ENCODE assay signal across 8 mouse cellular contexts in genomic region chr9:32697291-32698110, GRCm38 (mm10).
DNase-seq lines count a peak whose midpoint lies in the region; ATAC-seq and TF ChIP-seq lines count a peak whose summit lies in the region.

No protein-coding gene starts in this region.

- H3K79me3 ChIP-seq in C2C12 (ENCODE audit: low read depth), result peaks cover 61% of the 10 kb centered on the region

- H3K27me3 ChIP-seq in heart, adult 2 months (ENCODE audit: control insufficient read depth, insufficient read depth, low read length), result no peaks in the 10 kb centered on the region
- no peaks in the 10 kb centered on the region for H3K27me3 ChIP-seq in C2C12 (ENCODE audit: control insufficient read depth, insufficient read depth, insufficient read length)
- no peaks in the 10 kb centered on the region for H3K27me3 ChIP-seq in heart, postnatal 0 days (ENCODE audit: control insufficient read depth, insufficient read depth, low read length)
- peaks cover 3% of the 10 kb centered on the region; the same call in 1 of the 2 replicates for H3K27me3 ChIP-seq in liver, postnatal 0 days (ENCODE audit: insufficient read depth, low read length)

- 34% methylated on average over 9 of the region's 9 CpGs for WGBS in heart, adult 2 months
- 45% methylated on average over 9 of the region's 9 CpGs for WGBS in heart, postnatal 0 days
- 57% methylated on average over 9 of the region's 9 CpGs for WGBS in liver, postnatal 0 days (ENCODE audit: insufficient replicate concordance)

- no peak for DNase-seq in heart, adult 2 months
- no peak for DNase-seq in heart, adult 18-20 months
- DNase-seq in heart, postnatal 0 days (ENCODE audit: low spot score), result no peak
- DNase-seq in liver, postnatal 0 days, result no peak
- DNase-seq in embryo, embryonic 9.5 days (ENCODE audit: extremely low spot score), result no peak

- TF ChIP-seq CTCF in heart, adult 2 months (IDR thresholded peaks at IDR 0.05), result no peak
- no peak for TF ChIP-seq CTCF in C2C12 (IDR thresholded peaks at IDR 0.05; ENCODE audit: control insufficient read depth, insufficient read depth, insufficient read length)
- no peak for TF ChIP-seq CTCF in heart, postnatal 0 days (IDR thresholded peaks at IDR 0.05; ENCODE audit: low read depth)
- TF ChIP-seq CTCF in liver, postnatal 0 days (IDR thresholded peaks at IDR 0.05; ENCODE audit: low read depth), result no peak

- H3K4me2 ChIP-seq in heart, postnatal 0 days (ENCODE audit: low read depth, low read length), result peak overlapping the region; percentile 69
- H3K4me2 ChIP-seq in liver, postnatal 0 days (ENCODE audit: low read depth, low read length), result peak overlapping the region; percentile 90

- H3K79me2 ChIP-seq in heart, adult 2 months (replicated peaks; ENCODE audit: control insufficient read depth, insufficient read depth, low read length), result 0 out of 2 replicates have a peak, but pooled peaks cover 2% of the 10 kb centered on the region
- peaks cover 64% of the 10 kb centered on the region for H3K79me2 ChIP-seq in C2C12 (ENCODE audit: control insufficient read depth, insufficient read depth)

- peak overlapping the region; percentile 99 for H3K27ac ChIP-seq in heart, adult 2 months
- H3K27ac ChIP-seq in heart, postnatal 0 days (ENCODE audit: low read depth), result peak overlapping the region; percentile 91
- H3K27ac ChIP-seq in liver, postnatal 0 days (ENCODE audit: low read depth), result peak overlapping the region; percentile 42

- H3ac ChIP-seq in C2C12 (ENCODE audit: control insufficient read depth, insufficient read length, low read depth), result peak overlapping the region; percentile 61

- peaks cover 10% of the 10 kb centered on the region for H3K4me1 ChIP-seq in heart, adult 2 months (ENCODE audit: control insufficient read depth, insufficient read depth, low read length)
- no peaks in the 10 kb centered on the region; the same call in 1 of the 2 replicates for H3K4me1 ChIP-seq in heart, postnatal 0 days (ENCODE audit: control insufficient read depth, insufficient read depth)
- peaks cover 12% of the 10 kb centered on the region for H3K4me1 ChIP-seq in liver, postnatal 0 days (ENCODE audit: insufficient read depth)

- peak overlapping the region; percentile 87 for H3K9ac ChIP-seq in heart, adult 2 months (ENCODE audit: low read depth, low read length)
- H3K9ac ChIP-seq in heart, postnatal 0 days (replicated peaks; ENCODE audit: low read depth, low read length), result peak overlapping the region; percentile 73
- peak overlapping the region; percentile 67 for H3K9ac ChIP-seq in liver, postnatal 0 days (replicated peaks)

- intact Hi-C loops in heart, adult 2 months (cut with DNase I), result loop anchor here (2.0 to 10.0 kb wide), 4 partner anchors 13 to 293 kb away; no protein-coding TSS in a partner anchor

- peaks cover 23% of the 10 kb centered on the region for H3K36me3 ChIP-seq in heart, adult 2 months (ENCODE audit: control insufficient read depth, insufficient read depth, low read length)
- peaks cover 23% of the 10 kb centered on the region for H3K36me3 ChIP-seq in C2C12 (ENCODE audit: control insufficient read depth, insufficient read depth)
- no peaks in the 10 kb centered on the region; the same call in 1 of the 2 replicates for H3K36me3 ChIP-seq in heart, postnatal 0 days (replicated peaks; ENCODE audit: control insufficient read depth, insufficient read depth, low read length)
- no peaks in the 10 kb centered on the region for H3K36me3 ChIP-seq in liver, postnatal 0 days (replicated peaks; ENCODE audit: insufficient read depth, low read length)

- H3K4me3 ChIP-seq in heart, adult 2 months, result peak overlapping the region; percentile 88
- H3K4me3 ChIP-seq in C2C12 (ENCODE audit: insufficient read depth, poor library complexity, severe bottlenecking), result peak overlapping the region; percentile 71
- peak overlapping the region; percentile 72 for H3K4me3 ChIP-seq in heart, postnatal 0 days (ENCODE audit: low read depth, low read length)
- H3K4me3 ChIP-seq in liver, postnatal 0 days (ENCODE audit: low read depth, low read length), result peak overlapping the region; percentile 56

- ATAC-seq in heart, postnatal 0 days (ENCODE audit: insufficient read depth, low read depth), result no peak
- no peak for ATAC-seq in liver, postnatal 0 days
- ATAC-seq in cerebellum, adult (ENCODE audit: insufficient number of reproducible peaks, low FRiP score, low TSS enrichment), result no peak
- ATAC-seq in frontal cortex, adult (ENCODE audit: low TSS enrichment), result no peak

- TF ChIP-seq EP300 in heart, adult 2 months (IDR thresholded peaks at IDR 0.05; ENCODE audit: insufficient read depth, low read depth, low read length), result no peak
- TF ChIP-seq EP300 in heart, postnatal 0 days (IDR thresholded peaks at IDR 0.05; ENCODE audit: low read depth), result no peak
- TF ChIP-seq EP300 in liver, postnatal 0 days (IDR thresholded peaks at IDR 0.05; ENCODE audit: low read depth), result no peak

- TF ChIP-seq POLR2A in heart, adult 2 months (IDR thresholded peaks at IDR 0.05; ENCODE audit: insufficient read depth, low read depth, low read length), result no peak

- H3K9me3 ChIP-seq in heart, postnatal 0 days (replicated peaks; ENCODE audit: control insufficient read depth, low read length), result no peaks in the 10 kb centered on the region
- H3K9me3 ChIP-seq in liver, postnatal 0 days (ENCODE audit: low read length), result no peaks in the 10 kb centered on the region

TF ChIP-seq in C2C12, 6 proteins besides CTCF, POLR2A, EP300 and RAD21:
- TF ChIP-seq CEBPB (IDR thresholded peaks at IDR 0.05; ENCODE audit: low read depth) (no peak), MYOG (IDR thresholded peaks at IDR 0.05; ENCODE audit: control insufficient read depth, extremely low read depth, insufficient read length) (no peak), USF1 (IDR thresholded peaks at IDR 0.05; ENCODE audit: low read depth) (no peak), FOSL1 (IDR thresholded peaks at IDR 0.05; ENCODE audit: insufficient read depth, low read length, poor library complexity, severe bottlenecking) (no peak), MYOD1 (IDR thresholded peaks at IDR 0.05; ENCODE audit: control insufficient read depth, insufficient read length, low read depth) (no peak), MAX (IDR thresholded peaks at IDR 0.05) (no peak)

Comparison
In these comparisons a context has a peak if more than half of its experiments do, and no peak if none do; other contexts are left out.
1. H3K27ac ChIP-seq: peak in every context shown above with its lines; median percentile 99 in heart, adult 2 months; 91 in heart, postnatal 0 days; 42 in liver, postnatal 0 days.